Mouse (Mus musculus): Measurements from ENCODE around the gene Shroom2. TPM values are rescaled to one million over a fixed set of nuclear protein-coding genes. Genes with fewer than 3 reads are reported as not detected.

Gene Shroom2
- 1.0 and 1.8 TPM in 2 replicates for polyA plus RNA-seq (2015; fragmentation: Nextera tagmentation; extraction: Ambion mirVana)

GRCm38 (mm10) chrX:152768891-152769599 is at the start of gene Shroom2:
Shroom2 (minus strand) TSS chrX:152769465.

GRCm38 (mm10) chrX:152781720-152782403 is 12.6 kb upstream of the Shroom2 start, which contains the start of gene Gpr143:
Gpr143 (plus strand) TSS chrX:152781921.

GRCm38 (mm10) chrX:152563034-152563433 is 206.2 kb downstream of the Shroom2 start, which contains the start of gene Cldn34a:
Cldn34a (plus strand) TSS chrX:152563334.

Other genes with a start within 250 kb of the Shroom2 start
- not detected in 2 replicates for gene Cldn34a, start 206.1 kb downstream of the Shroom2 start, polyA plus RNA-seq (2015; fragmentation: Nextera tagmentation; extraction: Ambion mirVana)
- 0.13 TPM in 1 of 2 replicates, not detected in the other for gene Gpr143, start 12.5 kb upstream of the Shroom2 start, polyA plus RNA-seq (2015; fragmentation: Nextera tagmentation; extraction: Ambion mirVana)
- 0.19 and 0.33 TPM in 2 replicates for gene Usp51, start 237.0 kb upstream of the Shroom2 start, polyA plus RNA-seq (2015; fragmentation: Nextera tagmentation; extraction: Ambion mirVana)